Mouse (Mus musculus): Measurements from ENCODE around the gene Foxn2.

- TF ChIP-seq POLR2A (IDR thresholded peaks at IDR 0.05; ENCODE audit: insufficient read length, low read depth) (no peak), USF1 (IDR thresholded peaks at IDR 0.05; ENCODE audit: low read depth) (no peak), CEBPB (IDR thresholded peaks at IDR 0.05; ENCODE audit: insufficient read depth, poor library complexity, severe bottlenecking) (no peak), E2F4 (IDR thresholded peaks at IDR 0.05; ENCODE audit: insufficient read depth) (no peak), MAX (IDR thresholded peaks at IDR 0.05; ENCODE audit: low read depth) (no peak), REST (IDR thresholded peaks at IDR 0.05; ENCODE audit: insufficient read depth, insufficient read length) (no peak), POLR2AphosphoS2 (IDR thresholded peaks at IDR 0.05; ENCODE audit: insufficient read length, low read depth) (no peak), TCF12 (IDR thresholded peaks at IDR 0.05; ENCODE audit: insufficient read depth, poor library complexity, severe bottlenecking) (no peak)
Measured at GRCm38 (mm10) chr17:88477165-88477564, 36.7 kb downstream of the Foxn2 start.
